Mouse (Mus musculus) adrenal gland, postnatal 4 days (tissue): Measurements from ENCODE around the gene Adat1. TPM values are rescaled to one million over a fixed set of nuclear protein-coding genes. Genes with fewer than 3 reads are reported as not detected.
"Not testable (repeated sequence)": the region's sequence is repeated elsewhere in the genome, so short reads cannot be mapped to it uniquely, and the experiment has no call there.

Experiments
- DNase-seq, 2 experiments: peaks; one replicate each; pipeline ENCODE4 v3.0.0; 2021 to 2022; ENCODE audit warnings: low spot score in 2 of 2, mixed read lengths in 2 of 2
- total RNA-seq, 2 experiments: library from RNA; stranded (reverse); gene quantifications; 2 replicates each; pipeline ENCODE4 v1.2.3; 2021

Adat1 gene
- total RNA-seq, 2 experiments from 2014 or later: 3.6 TPM

DNA sequence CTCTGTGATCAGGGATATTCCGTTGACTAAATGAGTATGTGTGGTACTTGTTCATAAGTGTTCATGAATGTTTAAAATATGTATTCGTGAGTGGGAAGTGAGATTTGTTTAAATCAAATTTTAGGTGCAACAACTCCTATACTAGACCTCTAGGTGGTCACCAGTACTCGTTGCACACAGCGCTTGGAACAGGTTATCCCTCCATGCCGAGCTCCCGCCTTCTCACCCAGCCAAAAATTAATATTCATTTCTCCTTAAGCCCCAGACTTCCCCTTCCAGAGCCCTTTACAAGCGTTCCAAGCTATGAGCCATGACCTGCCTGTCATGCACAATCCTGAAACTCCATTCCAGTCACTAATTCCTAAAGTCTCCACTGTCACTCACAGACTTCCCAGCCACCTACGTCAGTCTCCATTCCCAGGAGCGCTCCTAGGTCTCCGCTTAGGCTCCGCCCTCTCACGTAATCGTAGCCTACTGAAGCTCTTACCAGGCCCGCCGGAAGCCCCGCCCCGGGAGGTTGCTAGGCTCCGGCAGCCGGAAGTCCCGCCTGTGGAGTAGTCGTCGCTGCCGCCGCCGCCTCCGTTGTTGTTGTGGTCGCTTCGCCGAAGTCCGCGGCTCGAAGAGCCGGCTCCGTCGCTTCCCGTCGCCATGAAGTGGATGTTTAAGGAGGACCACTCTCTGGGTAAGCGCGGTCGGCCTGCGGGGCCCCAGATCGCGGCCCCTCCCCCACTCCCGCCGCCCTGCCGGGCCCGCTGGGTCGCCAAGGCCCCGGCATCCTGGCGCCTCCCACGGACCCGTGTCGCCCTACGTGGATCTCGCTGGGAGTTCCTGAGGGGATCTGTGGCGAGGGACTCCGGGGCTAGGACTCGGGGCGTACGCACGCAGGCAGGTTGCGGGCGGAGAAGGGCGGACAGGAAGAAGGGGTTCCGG lies 51.7 kb downstream of the Adat1 start, which contains the start of gene Gabarapl2:
Gene Gabarapl2, plus strand, starts transcription at position 533 of the 930 bp plus-strand sequence.
- DNase-seq: peak; percentile 87 to 91

GRCm38 (mm10) chr8:111939516-111940142 lies 52.5 kb downstream of the Adat1 start:
- DNase-seq: no peak

DNA sequence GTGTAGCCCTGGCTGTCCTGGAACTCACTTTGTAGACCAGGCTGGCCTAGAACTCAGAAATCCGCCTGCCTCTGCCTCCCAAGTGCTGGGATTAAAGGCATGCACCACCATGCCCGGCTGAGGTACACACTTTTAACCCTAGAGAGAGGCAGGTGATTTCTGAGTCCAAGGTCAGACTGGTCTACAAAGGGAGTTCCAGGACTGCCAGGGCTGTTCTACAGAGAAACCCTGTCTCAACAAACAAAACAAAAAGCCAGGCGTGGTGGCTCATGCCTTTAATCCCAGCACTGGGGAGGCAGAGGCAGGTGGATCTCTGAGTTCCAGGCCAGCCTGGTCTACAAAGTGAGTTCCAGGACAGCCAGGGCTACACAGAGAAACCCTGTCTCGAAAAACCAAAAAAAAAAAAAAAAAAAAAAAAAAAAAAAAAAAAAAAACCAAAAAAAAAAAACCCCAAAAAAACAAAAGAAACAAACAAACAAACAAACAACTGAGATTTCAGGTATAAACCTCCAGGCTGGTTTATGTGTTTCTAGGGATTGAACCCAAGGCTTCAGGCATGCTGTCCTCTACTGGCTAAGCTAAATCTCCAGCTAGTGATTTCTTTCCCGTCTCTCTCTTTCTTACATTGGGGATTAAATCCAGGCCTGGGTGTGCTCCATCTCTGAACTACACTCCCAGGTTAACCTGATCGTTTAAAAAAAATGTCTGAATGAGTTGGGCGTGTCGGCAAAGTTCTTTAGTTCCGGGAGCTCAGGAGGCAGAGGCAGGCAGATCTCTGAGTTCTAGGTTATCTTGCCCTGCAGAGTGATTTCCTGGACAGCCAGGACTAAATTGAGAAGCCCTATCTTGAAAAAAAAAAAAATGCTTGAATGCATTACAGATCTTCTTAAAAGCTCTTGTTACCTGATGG lies 53.8 kb downstream of the Adat1 start:
- not testable (repeated sequence) for DNase-seq

GRCm38 (mm10) chr8:111937184-111937583 lies 54.9 kb downstream of the Adat1 start:
- no peak for DNase-seq

DNA sequence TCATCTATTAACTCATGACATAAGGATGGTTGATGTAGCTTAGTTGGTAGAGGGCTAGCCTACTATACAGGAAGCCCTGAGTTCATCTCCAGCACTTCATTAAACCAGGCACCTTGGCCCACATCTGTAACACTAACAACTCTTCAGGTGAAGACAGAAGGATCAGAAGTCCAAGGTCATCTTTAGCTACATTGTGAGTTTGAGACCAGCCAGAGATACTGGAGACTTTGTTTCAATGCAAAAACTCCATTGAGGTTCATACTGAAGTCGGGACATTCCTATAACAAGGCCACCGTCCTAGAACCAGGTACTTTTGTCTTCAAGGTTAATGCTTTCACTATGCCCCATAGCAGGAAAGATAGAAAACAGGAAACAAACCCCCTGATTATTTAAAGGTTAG lies 57.9 kb downstream of the Adat1 start:
- DNase-seq: no peak

DNA sequence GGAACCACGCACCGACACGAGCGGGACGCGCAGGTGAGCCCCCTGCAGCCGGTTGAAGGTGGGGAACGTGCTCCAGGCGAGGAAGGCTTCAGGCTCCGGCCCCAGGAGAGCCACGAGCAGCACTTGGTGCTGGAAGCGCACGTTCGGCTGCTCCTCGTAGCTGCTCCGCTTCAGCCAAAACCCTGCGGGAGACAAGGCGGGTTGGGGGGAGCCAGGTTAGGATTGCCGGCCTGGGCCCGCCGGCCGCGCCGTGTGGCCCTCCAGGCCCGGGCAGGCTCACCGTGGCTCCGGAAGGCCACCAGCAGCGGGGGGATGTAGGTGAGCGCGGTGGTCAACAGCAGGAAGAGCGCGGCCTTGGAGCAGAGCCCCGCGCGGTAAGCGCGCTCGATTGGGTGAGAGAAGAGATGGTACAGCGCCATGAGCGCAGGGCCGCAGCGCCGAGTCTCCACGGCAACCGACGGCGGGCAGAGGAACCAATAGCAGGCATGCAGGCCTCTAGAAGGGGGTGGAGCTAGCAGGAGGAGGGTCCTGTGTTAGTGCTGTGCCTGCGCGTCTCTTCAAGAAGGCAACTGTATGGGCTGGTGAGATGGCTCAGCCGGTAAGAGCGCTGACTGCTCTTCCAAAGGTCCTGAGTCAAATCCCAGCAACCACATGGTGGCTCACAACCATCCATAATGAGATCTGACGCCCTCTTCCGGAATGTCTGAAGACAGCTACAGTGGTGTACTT lies 58.6 kb downstream of the Adat1 start, which contains the start of gene Tmem231:
Gene Tmem231, minus strand, starts transcription at position 534 of the 729 bp plus-strand sequence.
- peak; percentile 69 to 71 for DNase-seq

GRCm38 (mm10) chr8:111932580-111933336 lies 59.3 kb downstream of the Adat1 start:
- DNase-seq: no peak

GRCm38 (mm10) chr8:111931721-111932120 lies 60.4 kb downstream of the Adat1 start:
- DNase-seq: no peak

DNA sequence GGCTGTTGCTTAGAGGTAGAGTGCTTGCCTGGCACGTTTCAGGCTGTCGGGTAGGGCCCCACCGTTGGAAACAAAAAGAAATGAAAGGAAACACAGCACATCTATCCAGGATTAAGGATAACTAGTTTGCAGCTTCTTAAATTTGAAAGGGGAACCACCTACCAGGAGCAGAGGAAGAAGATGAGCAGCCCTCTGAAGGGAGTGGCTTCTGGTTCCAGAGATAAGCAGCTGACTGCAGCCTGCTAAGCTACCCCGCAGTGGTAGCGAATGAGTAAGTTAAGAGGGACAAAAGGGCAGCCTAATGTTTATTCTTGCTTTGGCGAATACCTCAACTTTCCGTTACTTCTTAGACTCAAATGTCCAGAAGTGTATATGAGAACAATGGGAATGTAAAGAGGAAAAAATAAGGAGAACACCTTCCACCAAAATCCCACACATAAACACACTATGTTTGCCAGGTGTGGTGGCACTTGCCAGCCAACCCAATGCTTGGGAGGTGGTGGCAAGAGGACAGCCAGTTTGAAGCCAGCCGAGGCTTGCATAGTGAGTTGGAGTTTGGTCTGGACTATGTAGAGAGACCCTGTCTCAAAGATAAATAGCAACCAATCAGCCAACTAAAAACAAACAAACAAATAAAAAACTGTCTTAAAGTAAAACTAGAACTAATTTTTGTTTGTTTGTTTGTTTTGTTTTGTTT lies 62.3 kb downstream of the Adat1 start:
- DNase-seq: no peak

DNA sequence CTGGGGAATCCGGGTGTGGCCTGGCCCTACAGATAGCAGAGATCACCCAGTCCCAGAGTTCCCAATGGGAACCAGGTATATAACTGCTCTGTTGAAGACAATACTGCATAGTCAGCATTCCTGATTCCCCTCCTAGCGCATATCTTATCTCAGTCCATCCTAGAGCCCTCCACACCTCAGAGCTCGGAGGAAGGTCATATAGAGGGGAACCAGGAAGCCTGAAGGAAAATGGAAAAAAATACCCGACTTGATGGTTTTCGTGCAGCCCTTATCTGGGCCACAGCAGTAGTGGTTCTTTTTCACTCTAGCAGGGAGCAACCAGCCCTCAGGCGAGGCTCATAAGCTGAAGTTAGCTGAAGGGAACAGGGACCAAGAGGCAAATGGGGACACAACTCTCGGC lies 67.1 kb downstream of the Adat1 start:
- no peak for DNase-seq

DNA sequence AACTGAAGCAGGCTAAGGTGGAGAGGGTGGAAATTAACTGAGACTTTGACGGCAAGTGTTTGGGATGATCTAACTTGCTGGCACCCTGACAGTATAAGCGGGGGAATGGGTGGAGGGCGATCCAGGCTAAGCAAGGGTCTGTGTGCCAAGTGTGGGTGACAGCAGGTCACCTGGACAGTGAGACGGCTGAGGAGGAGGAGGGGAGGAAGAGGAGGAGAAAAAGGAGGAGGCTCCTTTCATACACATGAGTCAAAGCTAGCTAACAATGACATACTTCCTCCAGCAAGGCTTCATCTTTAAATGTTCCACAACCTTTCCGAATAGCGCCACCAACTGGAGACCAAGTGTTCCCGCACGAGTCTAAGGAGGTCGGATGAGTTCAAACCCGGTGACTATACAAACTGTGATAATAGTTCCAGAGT lies 68.7 kb downstream of the Adat1 start:
- no peak for DNase-seq

- DNase-seq: no peak
Observed at GRCm38 (mm10) chr8:111920971-111921370, 71.1 kb downstream of the Adat1 start.

- DNase-seq: no peak
Observed at GRCm38 (mm10) chr8:111919663-111920062, 72.4 kb downstream of the Adat1 start.

Other genes with a start within 250 kb of the Adat1 start
- 10 to 100 TPM; 94.4 to 94.5 TPM for gene Bcar1, start 248.5 kb downstream of the Adat1 start, total RNA-seq
- gene Cfdp1, start 138.0 kb downstream of the Adat1 start, total RNA-seq: 10 to 100 TPM; 84.4 to 100.0 TPM
- gene Tmem170, start 115.6 kb downstream of the Adat1 start, total RNA-seq: 1 to 10 TPM; 5.9 to 6.1 TPM
- gene Chst5, start 81.9 kb downstream of the Adat1 start, total RNA-seq: under 1 TPM; 0.34 to 0.59 TPM
- 10 to 100 TPM in 1 of 2 experiments, 1 to 10 TPM in 1; 7.1 to 10.3 TPM for gene Tmem231, start 58.4 kb downstream of the Adat1 start, total RNA-seq
- gene Gabarapl2, start 51.6 kb downstream of the Adat1 start, total RNA-seq: 100 to 1,000 TPM; 115 to 125 TPM
- gene Kars, start 19.0 kb upstream of the Adat1 start, total RNA-seq: 100 to 1,000 TPM; 131 to 133 TPM
- 10 to 100 TPM; 23.2 to 24.2 TPM for gene Terf2ip, start 19.1 kb upstream of the Adat1 start, total RNA-seq
- not detected for gene Gm6793, start 22.7 kb upstream of the Adat1 start, total RNA-seq